In the genomic region with DNA sequence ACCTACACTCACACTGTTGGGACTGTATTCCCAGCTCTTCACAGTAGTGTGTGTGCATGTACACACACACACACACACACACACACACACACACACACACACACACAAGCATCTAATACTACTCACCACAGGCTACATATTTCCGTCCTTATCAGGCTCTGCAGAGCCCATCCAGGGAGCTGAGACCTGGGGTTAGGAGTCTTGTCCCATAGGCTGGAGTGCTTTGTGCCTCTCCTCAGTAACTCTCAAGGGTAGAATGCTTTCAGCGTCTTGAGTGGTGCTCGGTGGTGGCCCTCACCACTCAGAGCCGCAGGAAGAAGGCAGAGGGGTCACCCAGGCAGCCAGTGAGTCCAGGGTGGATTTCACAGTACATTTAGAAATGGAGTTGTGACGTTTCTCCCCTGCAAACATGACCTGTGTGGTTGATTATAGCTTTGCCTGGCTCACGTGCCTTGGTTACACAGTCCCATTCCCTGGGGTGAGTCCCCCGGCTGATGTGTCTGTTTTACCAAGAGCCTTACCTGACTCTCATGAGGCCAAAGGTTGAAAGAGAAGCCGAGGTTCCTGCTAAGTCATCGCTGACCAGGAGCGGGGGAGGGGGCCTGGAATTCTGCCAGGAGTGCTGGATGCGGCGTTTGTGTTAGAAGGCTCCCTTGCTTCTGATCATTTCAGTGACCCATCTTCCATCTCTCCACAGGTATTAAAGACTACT, we compare ENCODE assay signal across 11 mouse cellular contexts. TPM values are rescaled to one million over a fixed set of nuclear protein-coding genes. Genes with fewer than 3 reads are reported as not detected.
DNase-seq lines count a peak whose midpoint lies in the region; ATAC-seq lines count a peak whose summit lies in the region.
"Had no signal": no experiment of that assay in that cellular context is flagged by ENCODE, and none has a peak within 500 bp of the region (broad histone marks: within the 10 kb centered on the region; RNA-seq: fewer than 3 reads in every experiment).

No protein-coding gene starts in this region.

- H3K9me3 ChIP-seq in forebrain, embryonic 10.5 days: no peaks in the 10 kb centered on the region
- H3K9me3 ChIP-seq in forebrain, embryonic 15.5 days: no peaks in the 10 kb centered on the region
- H3K9me3 ChIP-seq: embryonic facial prominence, embryonic 13.5 days had no signal

- H3K9ac ChIP-seq in forebrain, embryonic 15.5 days (replicated peaks): no peak overlapping the region

- no peak for DNase-seq in forebrain, embryonic 10.5 days (ENCODE audit: extremely low spot score, low spot score)
- DNase-seq in right cerebral cortex, postnatal 4 days: peak; percentile 34
- DNase-seq in right cerebral cortex, adult 2 months (ENCODE audit: low spot score in 2 of 2): no peak
- DNase-seq in kidney, postnatal 10 days: peak; percentile 71
- DNase-seq in embryo, embryonic 9.5 days (ENCODE audit: extremely low spot score): no peak
- DNase-seq in left cerebral cortex, postnatal 10 days (ENCODE audit: extremely low spot score in 1 of 2, low spot score in 2 of 2): no peak
- DNase-seq: B cell, adult 2 months had no signal

- H3K4me1 ChIP-seq in forebrain, embryonic 10.5 days: peaks cover 24% of the 10 kb centered on the region
- peaks cover 5% of the 10 kb centered on the region for H3K4me1 ChIP-seq in forebrain, embryonic 15.5 days

- H3K36me3 ChIP-seq in forebrain, embryonic 10.5 days (replicated peaks): peaks cover 69% of the 10 kb centered on the region
- peaks cover 14% of the 10 kb centered on the region for H3K36me3 ChIP-seq in forebrain, embryonic 15.5 days

- H3K27ac ChIP-seq in forebrain, embryonic 10.5 days: peak overlapping the region; percentile 4; the same call in 1 of the 2 replicates
- H3K27ac ChIP-seq in forebrain, embryonic 15.5 days (replicated peaks): no peak overlapping the region
- H3K27ac ChIP-seq: embryonic facial prominence, embryonic 13.5 days had no signal

- H3K27me3 ChIP-seq in forebrain, embryonic 10.5 days (ENCODE audit: poor library complexity, severe bottlenecking): no peaks in the 10 kb centered on the region
- no peaks in the 10 kb centered on the region for H3K27me3 ChIP-seq in forebrain, embryonic 15.5 days
- H3K27me3 ChIP-seq: embryonic facial prominence, embryonic 13.5 days had no signal

- intact Hi-C loops in left cerebral cortex, postnatal 10 days (cut with DNase I): loop anchor here (10.0 kb wide), 1 partner anchor 295 kb away; no protein-coding TSS in a partner anchor

- WGBS in forebrain, embryonic 10.5 days: 79% methylated on average over 12 of the region's 12 CpGs
- WGBS in forebrain, embryonic 15.5 days: 70% methylated on average over 12 of the region's 12 CpGs

- no peak for ATAC-seq in forebrain, embryonic 15.5 days (replicated peaks)
- ATAC-seq in megakaryocyte-erythroid progenitor cell, adult 5-6 weeks (replicated peaks; ENCODE audit: low FRiP score, low TSS enrichment, poor library complexity, severe bottlenecking): peak; percentile 42
- ATAC-seq: activated CD4-positive, CD25-positive, alpha-beta regulatory T cell, adult 4 months had no signal

- H3K4me3 ChIP-seq in forebrain, embryonic 10.5 days: no peak overlapping the region
- no peak overlapping the region for H3K4me3 ChIP-seq in forebrain, embryonic 15.5 days
- H3K4me3 ChIP-seq: embryonic facial prominence, embryonic 13.5 days had no signal

- no peak overlapping the region for H3K4me2 ChIP-seq in forebrain, embryonic 15.5 days (replicated peaks)
- H3K4me2 ChIP-seq: embryonic facial prominence, embryonic 13.5 days had no signal

RNA-seq across cellular contexts. Expression of a gene that starts 7.2 kb away (rescaled TPM):
- polyA plus RNA-seq in forebrain, embryonic 10.5 days (2016; fragmentation: Nextera tagmentation; extraction: Ambion mirVana): 234 and 235 TPM in 2 replicates
- polyA plus RNA-seq in forebrain, embryonic 15.5 days (2015; fragmentation: Nextera tagmentation; extraction: Ambion mirVana): 145 and 149 TPM in 2 replicates
- 112 and 193 TPM in 2 replicates for total RNA-seq in megakaryocyte-erythroid progenitor cell, adult 5-6 weeks (2014; fragmentation: Nextera tagmentation)
- 59.2 and 86.9 TPM in 2 replicates for total RNA-seq in megakaryocyte-erythroid progenitor cell, adult 5-6 weeks (2017)
- total RNA-seq in left cerebral cortex, postnatal 10 days (2021): 10 to 100 TPM; 62.9 to 65.1 TPM

RNA-seq across cellular contexts. Expression of a gene that starts 30.1 kb away (rescaled TPM):
- 0.10 and 0.27 TPM in 2 replicates for polyA plus RNA-seq in forebrain, embryonic 10.5 days (2016; fragmentation: Nextera tagmentation; extraction: Ambion mirVana)
- polyA plus RNA-seq in forebrain, embryonic 15.5 days (2015; fragmentation: Nextera tagmentation; extraction: Ambion mirVana): 0.11 TPM in 1 of 2 replicates, not detected in the other
- 10.9 and 15.7 TPM in 2 replicates for total RNA-seq in megakaryocyte-erythroid progenitor cell, adult 5-6 weeks (2014; fragmentation: Nextera tagmentation)
- 9.1 and 9.7 TPM in 2 replicates for total RNA-seq in megakaryocyte-erythroid progenitor cell, adult 5-6 weeks (2017)
- under 1 TPM; 0.79 to 0.81 TPM for total RNA-seq in left cerebral cortex, postnatal 10 days (2021)

Comparison
In these comparisons a context has a peak if more than half of its experiments do, and no peak if none do; other contexts are left out.
1. DNase-seq: peak in right cerebral cortex, postnatal 4 days (single experiment) and kidney, postnatal 10 days (single experiment); none in forebrain, embryonic 10.5 days (single experiment), right cerebral cortex, adult 2 months (0 of 2), embryo, embryonic 9.5 days (single experiment) and left cerebral cortex, postnatal 10 days (0 of 2).
2. RNA of a gene that starts 30.1 kb away (total RNA-seq): 9.1 to 15.7 TPM in megakaryocyte-erythroid progenitor cell, adult 5-6 weeks; 0.79 to 0.81 TPM in left cerebral cortex, postnatal 10 days; every median in the first group is over 4 times any median in the second.